Mouse (Mus musculus) CD8-positive naive resting alpha-beta T cell, adult 2 months (primary cell): ENCODE results near the gene Sugt1.

Source experiments
- DNase-seq, 2 experiments: peaks; one replicate each; pipeline ENCODE4 v3.0.0; 2022; ENCODE audit warnings: low read depth in 2 of 2, low spot score in 2 of 2

Gene Sugt1

DNA sequence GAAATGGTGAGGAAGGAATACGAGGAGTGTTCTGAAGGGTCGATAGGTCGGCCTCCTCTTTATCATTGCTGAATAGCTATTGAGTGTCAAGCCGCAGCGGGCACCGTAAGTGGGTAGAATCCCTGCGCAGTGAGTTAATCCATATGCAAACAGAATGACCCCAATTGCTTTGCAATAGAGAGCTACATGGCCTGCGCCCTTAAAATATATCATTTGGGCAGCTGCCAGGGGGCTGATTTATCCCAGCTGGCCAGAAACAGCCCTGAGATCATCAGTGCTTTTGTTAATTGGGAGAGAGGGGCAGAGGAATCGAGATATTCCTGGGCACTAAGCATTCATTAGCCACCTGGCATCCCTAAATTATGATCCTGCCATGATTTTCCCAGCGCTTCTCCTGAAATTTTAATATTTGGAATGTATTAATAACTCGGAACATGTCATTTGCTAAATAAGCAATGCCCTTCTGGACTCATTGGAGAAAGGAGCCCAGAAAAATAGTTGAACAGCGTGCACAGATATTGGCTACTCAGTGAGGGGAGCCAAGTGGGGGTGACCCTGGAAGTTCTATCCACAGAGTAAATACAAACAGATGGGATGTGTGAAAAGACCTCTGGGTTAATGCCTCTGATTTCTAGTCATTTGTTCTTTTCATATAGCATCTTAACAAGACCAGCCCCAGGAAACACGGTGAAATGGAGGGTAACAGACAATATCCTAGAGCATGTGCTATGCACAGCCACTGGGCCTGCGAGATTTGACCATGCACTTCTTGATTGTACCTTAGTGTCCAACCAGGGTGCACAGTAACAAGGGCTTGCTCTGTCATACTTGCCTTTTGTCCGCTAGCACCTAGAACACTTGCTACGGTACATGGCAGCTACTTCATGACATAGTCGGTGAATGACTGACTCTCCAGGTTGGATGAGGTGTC, 85.9 kb downstream of the Sugt1 start:
- DNase-seq = no peak

DNA sequence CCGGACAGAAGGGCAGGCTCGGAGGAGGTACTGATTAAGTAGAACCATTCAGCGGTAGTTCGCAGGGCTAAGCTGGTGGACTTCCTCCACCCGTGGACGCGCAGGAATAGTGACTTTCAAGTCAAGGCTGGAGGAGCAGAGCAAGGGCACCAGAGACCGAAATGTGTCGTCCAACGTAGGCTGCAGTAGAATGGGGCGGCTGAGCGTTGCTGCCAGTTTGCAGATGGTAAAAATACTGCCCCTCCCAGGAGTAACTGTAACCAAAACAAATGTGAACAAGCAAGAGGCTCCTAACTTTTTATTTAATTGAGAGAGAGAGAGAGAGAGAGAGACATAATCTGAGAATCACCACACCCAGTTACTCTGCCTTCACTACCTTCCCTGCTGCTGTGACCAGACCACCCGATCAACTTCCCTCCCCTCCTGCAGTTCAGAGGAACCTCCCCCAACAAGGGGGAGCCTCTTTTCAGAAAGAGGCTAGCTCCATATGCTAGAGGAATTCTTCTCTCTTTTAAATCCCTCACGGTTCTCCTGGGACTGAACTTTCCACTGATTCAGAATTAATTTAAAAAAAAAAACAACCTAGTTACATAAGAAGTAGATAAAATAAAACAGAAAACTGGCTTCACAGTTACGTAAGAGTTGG, 89.7 kb downstream of the Sugt1 start:
- DNase-seq = no peak

DNA sequence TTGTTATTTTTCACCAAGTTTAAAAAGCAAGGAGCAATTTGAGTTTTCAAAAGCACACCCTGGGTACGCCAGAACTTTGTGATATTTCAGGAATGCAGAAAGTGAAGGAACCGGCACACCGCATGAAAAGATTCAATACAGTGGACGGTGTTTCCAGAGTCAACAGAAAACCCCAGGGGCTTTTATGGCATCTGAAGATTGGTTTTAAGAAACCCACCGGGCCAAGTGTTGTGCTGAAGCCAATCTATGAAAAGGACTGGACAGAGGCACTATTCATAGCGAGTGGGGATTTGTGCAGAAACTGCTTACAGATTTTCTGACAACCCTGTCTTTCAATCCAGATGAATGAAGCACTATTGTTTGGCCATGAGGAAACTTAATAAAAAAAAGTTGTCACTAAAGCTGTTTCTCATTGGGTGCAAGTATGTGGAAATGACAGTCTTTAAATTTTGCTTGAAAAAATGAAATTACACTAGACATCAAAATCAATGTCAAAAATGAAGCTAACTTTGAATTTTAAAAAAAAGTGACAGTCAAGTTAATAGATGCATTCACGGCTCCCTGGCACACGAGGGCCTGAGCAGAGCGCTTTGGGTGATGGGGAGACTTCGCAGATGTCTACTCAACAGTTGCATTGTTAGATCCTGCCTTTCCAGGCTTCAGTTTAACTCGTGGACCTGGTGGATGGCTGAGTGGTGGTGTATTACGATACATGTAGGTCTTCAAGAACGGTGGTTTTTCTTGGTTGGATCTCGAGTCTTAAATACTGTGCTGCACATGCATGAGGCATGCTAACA, 90.6 kb downstream of the Sugt1 start:
- DNase-seq = no peak

DNA sequence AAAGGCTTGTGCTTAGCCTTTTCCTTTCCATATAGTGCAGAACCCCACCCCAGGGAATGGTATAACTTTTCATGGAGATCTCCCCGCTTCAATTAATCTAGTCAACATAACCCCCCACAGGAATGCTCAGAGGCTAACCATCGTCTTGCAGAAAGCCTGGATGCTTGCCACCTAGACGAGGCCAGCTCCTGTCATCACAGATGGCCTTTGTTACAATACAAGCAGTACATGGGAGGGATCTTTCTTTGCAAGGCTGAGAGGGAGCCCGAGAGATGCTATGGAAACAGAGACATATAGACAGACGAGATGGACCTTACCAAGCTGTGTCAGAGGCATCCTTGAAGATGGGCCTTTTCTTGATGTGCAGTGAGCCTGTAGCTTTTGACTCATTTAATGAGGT, 93.2 kb downstream of the Sugt1 start:
- DNase-seq = no peak
